ENCODE assay signal across 16 mouse cellular contexts in genomic region chr11:90814471-90814870, GRCm38 (mm10).
"Had no signal": no experiment of that assay in that cellular context is flagged by ENCODE, and none has a peak within 500 bp of the region (broad histone marks: within the 10 kb centered on the region; RNA-seq: fewer than 3 reads in every experiment).

No protein-coding gene starts in this region.

- H3K4me3 ChIP-seq: liver, embryonic 13.5 days; liver, embryonic 15.5 days; megakaryocyte, embryonic 14.5 days; midbrain, embryonic 10.5 days; midbrain, embryonic 12.5 days; neural tube, embryonic 12.5 days had no signal

- H3K27me3 ChIP-seq: liver, embryonic 13.5 days; liver, embryonic 15.5 days; megakaryocyte, embryonic 14.5 days; midbrain, embryonic 12.5 days; neural tube, embryonic 12.5 days had no signal

- H3K4me2 ChIP-seq: liver, embryonic 13.5 days; liver, embryonic 15.5 days; lung, embryonic 14.5 days; midbrain, embryonic 12.5 days; neural tube, embryonic 12.5 days had no signal

- ATAC-seq: liver, postnatal 0 days had no signal

- H3K36me3 ChIP-seq: liver, embryonic 13.5 days; liver, embryonic 15.5 days; midbrain, embryonic 10.5 days; midbrain, embryonic 12.5 days; neural tube, embryonic 12.5 days had no signal

- H3K9me3 ChIP-seq: liver, embryonic 13.5 days; liver, embryonic 15.5 days; megakaryocyte, embryonic 14.5 days; midbrain, embryonic 10.5 days; midbrain, embryonic 12.5 days; neural tube, embryonic 12.5 days had no signal

- H3K27ac ChIP-seq: liver, embryonic 13.5 days; liver, embryonic 15.5 days; macrophage; midbrain, embryonic 10.5 days; midbrain, embryonic 12.5 days; neural tube, embryonic 12.5 days had no signal

- DNase-seq: liver, embryonic 13.5 days; liver, postnatal 0 days; lung, embryonic 14.5 days; lung, postnatal 10 days; lung, postnatal 36 days; midbrain, embryonic 14.5 days; right cerebral cortex, postnatal 14 days; thymus, adult 18-20 months; thymus, postnatal 14 days; thymus, postnatal 36 days had no signal

- H3K9ac ChIP-seq: liver, embryonic 13.5 days; liver, embryonic 15.5 days; liver, postnatal 0 days; lung, embryonic 14.5 days; midbrain, embryonic 12.5 days; neural tube, embryonic 12.5 days had no signal

- H3K4me1 ChIP-seq: liver, embryonic 13.5 days; liver, embryonic 15.5 days; megakaryocyte, embryonic 14.5 days; midbrain, embryonic 10.5 days; midbrain, embryonic 12.5 days; neural tube, embryonic 12.5 days had no signal
